Mouse (Mus musculus) monocyte, adult 59 days (primary cell): ENCODE results near the gene Vmn2r15. TPM values are rescaled to one million over a fixed set of nuclear protein-coding genes. Genes with fewer than 3 reads are reported as not detected.

Source experiments
- total RNA-seq, 2 experiments: library from RNA; stranded (reverse); gene quantifications; one replicate each; pipeline ENCODE4 v1.2.4; 2023

Vmn2r15 gene
- total RNA-seq = not detected

DNA sequence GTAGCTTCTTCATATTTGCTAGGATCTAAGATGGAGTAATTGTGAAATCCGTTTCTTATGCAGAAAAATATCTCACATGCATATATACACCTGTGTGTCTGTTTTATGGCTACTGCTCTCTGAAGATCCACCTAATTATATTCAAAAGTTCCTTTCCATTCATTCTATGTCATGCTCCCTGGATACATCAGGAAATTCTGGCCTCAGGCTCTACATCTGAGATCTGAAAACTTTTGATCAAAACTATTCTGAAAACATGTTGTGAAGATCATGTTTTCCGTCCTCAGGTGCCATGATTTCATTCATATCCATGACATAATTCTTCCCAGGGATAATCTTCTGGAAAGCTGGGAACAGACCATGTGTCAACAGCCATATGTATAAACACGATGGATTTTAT lies at the start of gene Vmn2r15:
Gene Vmn2r15 (minus strand): TSS at position 101 of the 400 bp plus-strand sequence.

DNA sequence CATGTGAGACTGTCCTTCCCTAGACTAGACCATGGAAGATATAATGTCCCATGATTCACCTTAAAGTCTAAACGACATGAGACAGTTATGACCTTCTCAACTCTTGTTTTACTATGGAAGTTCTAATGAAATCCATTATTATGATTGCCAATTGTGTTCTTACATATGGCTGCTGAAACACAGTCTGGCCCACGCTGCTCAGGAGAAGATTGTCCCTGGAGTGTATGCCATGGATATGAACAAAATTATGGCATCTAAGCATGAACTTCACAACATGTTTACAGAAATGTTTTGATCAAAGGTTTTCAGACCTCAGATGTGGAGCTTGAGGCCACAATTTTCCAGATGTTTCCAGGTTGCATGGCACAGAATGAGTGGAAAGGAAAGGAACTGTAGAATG lies 32.4 kb upstream of the Vmn2r15 start, which contains the start of gene Vmn2r16:
Gene Vmn2r16 (plus strand): TSS at position 301 of the 400 bp plus-strand sequence.

Other genes starting within 250 kb of the Vmn2r15 start
- gene Vmn2r11, start 238.1 kb downstream of the Vmn2r15 start, total RNA-seq = not detected
- gene Vmn2r12, start 199.7 kb downstream of the Vmn2r15 start, total RNA-seq = not detected
- not detected for gene Vmn2r13, start 105.4 kb downstream of the Vmn2r15 start, total RNA-seq
- gene Vmn2r14, start 72.9 kb downstream of the Vmn2r15 start, total RNA-seq = not detected
- gene Vmn2r16, start 32.5 kb upstream of the Vmn2r15 start, total RNA-seq = not detected
- not detected for gene Vmn2r17, start 122.0 kb upstream of the Vmn2r15 start, total RNA-seq